Mouse (Mus musculus): ENCODE measurements around the gene Rab37. TPM values are rescaled to one million over a fixed set of nuclear protein-coding genes. Genes with fewer than 3 reads are reported as not detected.

The Rab37 gene
- polyA plus RNA-seq, 1 experiment, result 1.1 TPM

DNA sequence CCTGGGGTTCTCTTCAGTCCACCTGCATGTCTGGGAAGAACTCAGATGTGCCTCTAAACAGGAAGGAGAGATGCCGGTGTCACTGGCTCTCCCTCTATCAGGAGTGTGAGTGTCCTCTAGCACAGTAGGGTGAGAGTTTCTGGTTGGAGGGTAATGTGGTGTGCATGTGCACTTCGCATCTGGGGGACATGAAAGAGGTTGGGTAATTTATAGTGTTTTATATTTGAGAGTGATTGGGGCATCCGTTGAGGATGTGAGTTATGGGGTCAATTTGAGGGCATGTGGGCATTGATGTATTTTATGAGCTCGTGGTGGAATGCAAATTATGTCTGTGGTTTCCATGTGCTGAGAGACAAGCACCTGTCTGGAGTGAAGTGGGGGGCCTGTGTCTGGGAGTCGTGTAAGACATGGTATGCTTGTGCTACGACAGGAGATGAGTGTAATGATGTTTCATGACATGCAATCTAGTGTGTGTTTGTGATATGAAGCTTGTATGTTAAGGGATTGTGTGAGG, 59.6 kb downstream of the Rab37 start:
- DNase-seq, result no peak
- WGBS, result 40% methylated on average over 6 of the region's 6 CpGs
- Histone ChIP-seq H3K4me1 (ENCODE audit: control insufficient read depth, insufficient read depth, low read length) (no peaks in the 10 kb centered on the region; the same call in none of the 2 replicates), H3K4me3 (replicated peaks; ENCODE audit: extremely low read depth, low read depth, low read length) (no peak overlapping the region)
- TF ChIP-seq CTCF (IDR thresholded peaks at IDR 0.05; ENCODE audit: insufficient read depth, low read length), result no peak
- TF ChIP-seq POLR2A (IDR thresholded peaks at IDR 0.05; ENCODE audit: borderline replicate concordance, extremely low read depth, low read depth, low read length), result no peak

DNA sequence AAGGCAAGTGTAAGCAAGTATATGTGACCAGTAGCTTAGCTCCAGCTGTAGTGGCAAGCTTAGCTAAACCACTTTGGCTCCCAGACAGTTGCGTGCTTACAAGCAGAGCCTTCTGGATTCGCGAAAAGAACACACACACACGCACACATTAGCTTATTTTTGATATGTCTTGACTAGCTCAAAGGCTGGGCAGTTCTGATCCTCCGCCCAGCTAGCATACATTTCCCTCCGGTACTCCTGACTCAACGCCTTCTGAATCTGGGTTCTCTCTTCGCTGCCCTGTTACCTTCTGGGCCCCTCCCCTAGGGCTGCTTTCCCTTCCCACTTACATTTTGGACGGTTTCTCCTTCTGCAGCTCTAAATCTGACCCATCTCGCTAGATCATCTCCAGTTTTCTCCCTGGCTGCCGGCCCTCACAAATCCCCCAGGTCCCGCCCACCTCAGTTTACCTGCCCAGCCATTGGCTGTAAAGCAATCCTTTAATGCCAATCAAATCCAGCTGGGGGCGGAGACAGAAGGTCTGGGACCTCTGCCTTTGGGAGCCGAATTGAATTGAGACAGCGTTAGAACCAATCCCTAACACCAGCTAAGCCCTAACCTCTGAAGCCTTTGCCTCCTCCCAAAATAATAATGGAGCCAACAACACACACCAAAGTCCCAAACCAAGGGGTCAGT, 60.7 kb downstream of the Rab37 start:
- WGBS, result 12% methylated on average over 15 of the region's 15 CpGs
- peak overlapping the region; percentile 1 for H3K4me3 ChIP-seq (replicated peaks; ENCODE audit: extremely low read depth, low read depth, low read length)
- DNase-seq, result peak; percentile 48
- no peaks in the 10 kb centered on the region; the same call in none of the 2 replicates for H3K4me1 ChIP-seq (ENCODE audit: control insufficient read depth, insufficient read depth, low read length)
- no peak for TF ChIP-seq POLR2A (IDR thresholded peaks at IDR 0.05; ENCODE audit: borderline replicate concordance, extremely low read depth, low read depth, low read length)
- TF ChIP-seq CTCF (IDR thresholded peaks at IDR 0.05; ENCODE audit: insufficient read depth, low read length), result no peak

DNA sequence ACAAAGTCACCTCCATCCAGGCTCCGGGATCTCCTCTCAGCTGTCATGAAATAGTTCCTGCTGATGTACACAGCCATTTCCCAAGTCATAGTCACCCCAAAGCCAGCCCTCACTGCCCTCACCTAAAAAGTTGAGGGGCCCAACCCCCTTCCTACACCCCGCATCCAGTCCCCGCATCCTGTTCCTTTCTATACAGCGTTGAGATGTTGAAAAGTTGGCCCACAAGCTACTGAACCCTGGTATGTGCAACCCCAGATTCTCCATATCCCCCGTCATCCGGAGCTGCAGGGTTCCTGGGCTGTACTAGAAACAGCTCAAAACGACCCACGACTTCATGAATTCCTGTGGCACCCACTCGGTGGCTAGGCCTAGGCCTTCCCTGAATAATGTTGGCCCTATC, 61.9 kb downstream of the Rab37 start:
- no peaks in the 10 kb centered on the region; the same call in none of the 2 replicates for H3K4me1 ChIP-seq (ENCODE audit: control insufficient read depth, insufficient read depth, low read length)

DNA sequence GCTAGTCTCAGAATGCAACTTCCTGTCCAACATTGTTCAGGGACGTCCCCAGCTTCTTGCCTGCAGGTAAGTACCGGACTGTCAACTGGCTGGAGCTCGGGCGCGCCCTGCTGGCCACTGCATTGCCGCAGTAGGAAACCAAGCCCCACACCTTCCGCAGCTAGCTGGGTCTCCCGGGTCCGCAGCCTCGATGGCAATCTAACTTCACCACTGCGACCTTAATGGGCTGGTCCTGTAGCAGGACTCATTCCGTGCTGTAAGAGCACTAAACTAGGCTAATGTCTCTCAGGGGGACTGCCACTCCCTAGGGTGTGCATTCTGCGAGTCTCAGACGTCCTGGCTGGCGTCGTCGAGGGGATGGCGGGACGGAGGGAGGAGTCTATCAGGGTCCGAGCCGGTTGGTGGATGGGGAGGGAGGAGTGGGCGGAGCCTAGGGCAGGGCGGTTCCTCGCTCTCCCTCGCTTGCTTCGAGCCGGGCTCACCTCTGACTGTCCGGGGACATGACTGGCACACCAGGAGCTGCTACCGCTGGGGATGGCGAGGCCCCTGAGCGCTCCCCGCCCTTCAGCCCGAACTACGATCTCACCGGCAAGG, 62.6 kb downstream of the Rab37 start:
- WGBS, result 1% methylated on average over 35 of the region's 35 CpGs
- TF ChIP-seq CTCF (IDR thresholded peaks at IDR 0.05; ENCODE audit: insufficient read depth, low read length), result peak; percentile 66
- TF ChIP-seq POLR2A (IDR thresholded peaks at IDR 0.05; ENCODE audit: borderline replicate concordance, extremely low read depth, low read depth, low read length), result no peak; the same call in 1 of the 2 replicates
- DNase-seq, result peak; percentile 78
- no peaks in the 10 kb centered on the region; the same call in none of the 2 replicates for H3K4me1 ChIP-seq (ENCODE audit: control insufficient read depth, insufficient read depth, low read length)
- H3K4me3 ChIP-seq (replicated peaks; ENCODE audit: extremely low read depth, low read depth, low read length), result peak overlapping the region; percentile 50

More for the DNA sequence above, 61.9 kb downstream of the Rab37 start:
- DNase-seq, result no peak
- TF ChIP-seq CTCF (IDR thresholded peaks at IDR 0.05; ENCODE audit: insufficient read depth, low read length) (no peak), POLR2A (IDR thresholded peaks at IDR 0.05; ENCODE audit: borderline replicate concordance, extremely low read depth, low read depth, low read length) (no peak)
- 73% methylated on average over 9 of the region's 9 CpGs for WGBS
- no peak overlapping the region for H3K4me3 ChIP-seq (replicated peaks; ENCODE audit: extremely low read depth, low read depth, low read length)

DNA sequence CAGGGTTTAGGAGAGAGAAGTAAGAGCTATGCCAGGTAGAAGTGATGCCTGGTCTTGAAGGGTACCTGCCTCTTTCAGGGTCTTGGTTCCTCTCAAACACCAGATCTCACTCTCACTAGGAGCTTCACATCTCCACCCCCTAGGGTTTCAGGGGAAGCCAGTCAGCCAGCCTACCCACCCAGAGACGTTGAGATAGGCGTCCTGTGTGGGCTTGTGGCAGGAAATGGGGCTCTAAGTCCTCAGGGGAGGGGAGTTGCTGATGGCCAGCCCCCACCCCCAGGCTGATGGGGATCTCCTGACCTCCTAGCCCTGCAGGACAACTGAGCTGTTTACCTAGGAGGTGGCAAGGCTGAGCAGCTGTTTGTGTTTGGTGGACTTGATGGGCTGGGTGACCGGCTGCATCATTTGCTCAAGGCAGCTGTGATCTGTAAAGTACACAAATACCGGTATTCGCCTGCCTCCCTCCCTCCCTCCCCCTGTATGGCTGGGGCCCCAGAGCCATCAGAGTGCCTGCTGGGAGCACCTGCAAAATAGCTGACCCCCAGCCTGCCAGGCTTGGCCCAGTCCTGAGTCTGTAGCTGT, 63.9 kb downstream of the Rab37 start:
- H3K4me1 ChIP-seq (ENCODE audit: control insufficient read depth, insufficient read depth, low read length), result no peaks in the 10 kb centered on the region; the same call in none of the 2 replicates
- TF ChIP-seq POLR2A (IDR thresholded peaks at IDR 0.05; ENCODE audit: borderline replicate concordance, extremely low read depth, low read depth, low read length) (no peak), CTCF (IDR thresholded peaks at IDR 0.05; ENCODE audit: insufficient read depth, low read length) (no peak)
- DNase-seq, result no peak
- 5% methylated on average over 5 of the region's 5 CpGs for WGBS
- H3K4me3 ChIP-seq (replicated peaks; ENCODE audit: extremely low read depth, low read depth, low read length), result no peak overlapping the region

DNA sequence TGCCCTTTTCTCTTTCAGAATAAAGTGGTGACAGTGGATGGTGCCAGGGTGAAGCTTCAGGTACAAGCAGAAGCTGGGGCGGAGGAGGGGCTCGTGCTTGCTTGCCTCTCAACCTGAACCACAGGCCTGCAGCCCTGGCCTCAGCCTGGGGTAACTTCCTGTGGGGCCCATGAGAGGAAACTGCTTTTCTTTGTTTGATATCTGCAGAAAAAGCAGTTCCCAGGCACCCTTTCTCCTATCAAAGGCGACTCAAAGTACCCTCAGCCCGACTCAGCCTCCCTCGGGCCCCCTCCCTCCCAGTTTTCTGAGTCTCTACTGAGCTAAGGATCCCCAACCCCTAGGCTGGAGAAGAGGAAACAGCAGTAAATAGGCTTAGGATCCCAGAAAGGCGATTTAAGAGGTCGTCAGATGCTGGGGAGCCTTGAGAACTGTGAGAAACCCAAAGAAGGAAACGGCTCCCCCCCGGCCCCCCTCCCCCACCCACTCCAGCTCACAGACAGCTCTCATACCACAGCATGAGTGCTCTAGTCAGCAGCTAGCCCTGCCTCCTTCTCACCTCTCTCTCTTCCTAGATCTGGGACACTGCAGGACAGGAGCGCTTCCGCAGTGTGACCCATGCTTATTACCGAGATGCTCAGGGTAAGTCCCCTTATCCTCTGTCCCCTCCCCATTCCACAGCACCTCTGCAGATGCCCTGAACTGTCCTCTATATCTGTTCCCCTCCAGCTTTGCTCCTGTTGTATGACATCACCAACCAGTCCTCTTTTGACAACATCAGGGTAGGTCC, 66.9 kb downstream of the Rab37 start:
- 16% methylated on average over 12 of the region's 12 CpGs for WGBS
- DNase-seq, result no peak
- H3K4me3 ChIP-seq (replicated peaks; ENCODE audit: extremely low read depth, low read depth, low read length), result no peak overlapping the region
- TF ChIP-seq POLR2A (IDR thresholded peaks at IDR 0.05; ENCODE audit: borderline replicate concordance, extremely low read depth, low read depth, low read length) (no peak), CTCF (IDR thresholded peaks at IDR 0.05; ENCODE audit: insufficient read depth, low read length) (no peak)
- H3K4me1 ChIP-seq (ENCODE audit: control insufficient read depth, insufficient read depth, low read length), result peaks cover 3% of the 10 kb centered on the region; the same call in 1 of the 2 replicates

DNA sequence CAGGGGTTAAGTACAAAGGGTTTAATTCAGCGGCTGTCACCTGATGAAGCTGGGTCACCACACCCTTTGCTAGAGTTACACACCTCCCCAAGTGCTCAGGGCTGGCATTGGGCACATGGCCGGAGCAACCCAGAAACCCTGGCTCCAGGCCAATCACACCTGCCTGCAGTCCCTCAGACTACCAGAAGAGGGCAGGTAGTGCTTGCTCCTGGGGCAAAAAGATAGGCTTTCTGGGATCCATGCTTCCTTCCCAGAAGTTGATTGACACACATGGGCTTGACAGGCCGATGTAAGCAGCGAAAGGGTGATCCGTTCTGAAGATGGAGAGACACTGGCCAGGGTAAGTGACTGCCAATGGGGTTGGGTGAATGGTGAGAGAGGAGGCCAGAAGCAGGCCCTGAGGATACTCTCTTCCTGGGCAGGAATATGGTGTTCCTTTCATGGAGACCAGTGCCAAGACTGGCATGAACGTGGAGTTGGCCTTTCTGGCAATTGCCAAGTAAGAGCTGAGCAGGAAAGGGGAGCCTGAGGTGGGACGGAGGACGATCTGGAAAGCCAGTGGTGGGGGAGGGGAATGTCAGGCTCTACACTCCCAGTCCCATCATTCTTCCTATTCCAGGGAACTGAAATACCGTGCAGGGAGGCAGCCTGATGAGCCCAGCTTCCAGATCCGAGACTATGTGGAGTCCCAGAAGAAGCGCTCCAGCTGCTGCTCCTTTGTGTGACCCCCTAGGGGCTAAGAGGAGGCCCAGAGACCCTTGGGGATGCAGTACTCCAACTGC, 69.0 kb downstream of the Rab37 start:
- 0 out of 2 replicates have a peak, but pooled peaks cover 3% of the 10 kb centered on the region for H3K4me1 ChIP-seq (ENCODE audit: control insufficient read depth, insufficient read depth, low read length)
- 58% methylated on average over 11 of the region's 11 CpGs for WGBS
- DNase-seq, result peak; percentile 97
- no peak overlapping the region for H3K4me3 ChIP-seq (replicated peaks; ENCODE audit: extremely low read depth, low read depth, low read length)
- peak; percentile 79 for TF ChIP-seq CTCF (IDR thresholded peaks at IDR 0.05; ENCODE audit: insufficient read depth, low read length)
- TF ChIP-seq POLR2A (IDR thresholded peaks at IDR 0.05; ENCODE audit: borderline replicate concordance, extremely low read depth, low read depth, low read length), result no peak

DNA sequence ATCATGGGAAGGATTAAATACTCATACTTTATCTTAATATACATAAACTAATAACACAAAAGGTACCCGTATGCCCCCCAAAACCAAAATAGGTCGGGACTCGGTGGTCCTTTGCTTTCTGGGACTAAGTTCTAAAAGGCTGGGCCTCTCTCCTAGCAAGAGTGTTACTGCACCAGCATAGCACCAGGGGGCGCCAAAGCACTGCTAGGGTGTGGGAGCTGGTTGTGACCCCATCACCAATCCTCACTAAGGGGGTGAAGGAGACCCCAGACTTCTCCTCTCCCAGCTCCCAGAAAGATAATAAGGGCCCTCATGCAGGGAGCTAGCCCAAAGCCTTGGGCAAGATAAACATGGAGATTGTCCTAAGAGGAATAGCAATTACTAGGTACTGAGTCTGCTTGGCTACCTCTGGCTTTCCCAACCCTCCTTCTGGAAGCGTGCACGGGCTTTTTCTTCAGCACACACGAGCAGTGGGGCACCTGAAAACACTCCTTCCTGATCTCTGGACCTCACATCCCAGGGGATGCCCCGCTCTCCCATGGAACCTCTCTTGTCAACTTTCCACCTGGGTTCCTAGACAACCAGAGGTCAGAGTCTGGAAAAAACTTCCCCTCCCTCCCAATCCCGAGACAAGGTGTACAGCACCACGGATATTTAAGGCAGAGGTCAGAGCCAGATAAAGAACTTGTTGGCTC, 69.8 kb downstream of the Rab37 start:
- peak; percentile 87 for DNase-seq
- TF ChIP-seq CTCF (IDR thresholded peaks at IDR 0.05; ENCODE audit: insufficient read depth, low read length) (peak; percentile 92), POLR2A (IDR thresholded peaks at IDR 0.05; ENCODE audit: borderline replicate concordance, extremely low read depth, low read depth, low read length) (no peak)
- 0 out of 2 replicates have a peak, but pooled peaks cover 3% of the 10 kb centered on the region for H3K4me1 ChIP-seq (ENCODE audit: control insufficient read depth, insufficient read depth, low read length)
- 32% methylated on average over 10 of the region's 10 CpGs for WGBS
- H3K4me3 ChIP-seq (replicated peaks; ENCODE audit: extremely low read depth, low read depth, low read length), result no peak overlapping the region
